Mouse (Mus musculus): ENCODE results near the gene Lysmd3. TPM values are rescaled to one million over a fixed set of nuclear protein-coding genes. Genes with fewer than 3 reads are reported as not detected.
"Not testable (repeated sequence)": the region's sequence is repeated elsewhere in the genome, so short reads cannot be mapped to it uniquely, and the experiment has no call there.

Gene Lysmd3
- polyA plus RNA-seq, 1 experiment from 2014 or later: 20.4 TPM

DNA sequence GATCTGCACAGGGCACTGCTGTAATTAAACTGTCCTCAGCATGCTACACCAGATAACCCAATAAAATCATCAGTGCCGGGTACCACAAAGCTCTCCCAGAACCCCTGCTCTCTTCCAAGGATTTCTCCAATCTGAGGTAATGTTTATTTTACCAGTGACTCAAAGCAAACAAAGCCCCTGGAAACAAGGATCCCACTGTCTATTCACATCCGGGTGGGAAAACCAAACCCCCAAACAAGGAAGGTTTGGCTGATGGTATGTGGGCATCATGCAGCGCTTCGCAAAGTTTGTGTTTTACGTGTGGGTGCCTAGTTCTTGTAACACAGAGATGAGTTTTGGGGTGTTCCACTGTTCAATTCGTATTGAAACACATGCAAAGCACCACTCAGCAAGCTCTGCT, 16.6 kb upstream of the Lysmd3 start:
- Histone ChIP-seq H3K4me1 (ENCODE audit: control insufficient read depth, insufficient read depth, low read length) (peaks cover 2% of the 10 kb centered on the region), H3K9me3 (replicated peaks; ENCODE audit: control insufficient read depth, low read length) (no peaks in the 10 kb centered on the region), H3K27me3 (ENCODE audit: control insufficient read depth, insufficient read depth, low read length) (no peaks in the 10 kb centered on the region), H3K9ac (ENCODE audit: low read length) (no peak overlapping the region), H3K27ac (ENCODE audit: low read length) (no peak overlapping the region), H3K4me2 (ENCODE audit: low read depth, low read length) (no peak overlapping the region), H3K4me3 (ENCODE audit: low read length) (no peak overlapping the region), H3K36me3 (ENCODE audit: control insufficient read depth, insufficient read depth) (no peaks in the 10 kb centered on the region)
- 37% methylated on average over 6 of the region's 6 CpGs for WGBS
- no peak for ATAC-seq (replicated peaks; ENCODE audit: extremely low read depth, insufficient read depth, low FRiP score)

GRCm38 (mm10) chr13:81641289-81642045, 16.0 kb upstream of the Lysmd3 start:
- peak overlapping the region; percentile 23; the same call in 1 of the 2 replicates for H3K4me3 ChIP-seq (ENCODE audit: low read length)
- no peaks in the 10 kb centered on the region for H3K9me3 ChIP-seq (replicated peaks; ENCODE audit: control insufficient read depth, low read length)
- no peak overlapping the region for H3K27ac ChIP-seq (ENCODE audit: low read length)
- no peaks in the 10 kb centered on the region for H3K27me3 ChIP-seq (ENCODE audit: control insufficient read depth, insufficient read depth, low read length)
- H3K4me1 ChIP-seq (ENCODE audit: control insufficient read depth, insufficient read depth, low read length): peaks cover 2% of the 10 kb centered on the region
- WGBS: 19% methylated on average over 8 of the region's 8 CpGs
- ATAC-seq (replicated peaks; ENCODE audit: extremely low read depth, insufficient read depth, low FRiP score): no peak
- H3K36me3 ChIP-seq (ENCODE audit: control insufficient read depth, insufficient read depth): no peaks in the 10 kb centered on the region
- H3K4me2 ChIP-seq (ENCODE audit: low read depth, low read length): peak overlapping the region; percentile 59
- H3K9ac ChIP-seq (ENCODE audit: low read length): no peak overlapping the region

DNA sequence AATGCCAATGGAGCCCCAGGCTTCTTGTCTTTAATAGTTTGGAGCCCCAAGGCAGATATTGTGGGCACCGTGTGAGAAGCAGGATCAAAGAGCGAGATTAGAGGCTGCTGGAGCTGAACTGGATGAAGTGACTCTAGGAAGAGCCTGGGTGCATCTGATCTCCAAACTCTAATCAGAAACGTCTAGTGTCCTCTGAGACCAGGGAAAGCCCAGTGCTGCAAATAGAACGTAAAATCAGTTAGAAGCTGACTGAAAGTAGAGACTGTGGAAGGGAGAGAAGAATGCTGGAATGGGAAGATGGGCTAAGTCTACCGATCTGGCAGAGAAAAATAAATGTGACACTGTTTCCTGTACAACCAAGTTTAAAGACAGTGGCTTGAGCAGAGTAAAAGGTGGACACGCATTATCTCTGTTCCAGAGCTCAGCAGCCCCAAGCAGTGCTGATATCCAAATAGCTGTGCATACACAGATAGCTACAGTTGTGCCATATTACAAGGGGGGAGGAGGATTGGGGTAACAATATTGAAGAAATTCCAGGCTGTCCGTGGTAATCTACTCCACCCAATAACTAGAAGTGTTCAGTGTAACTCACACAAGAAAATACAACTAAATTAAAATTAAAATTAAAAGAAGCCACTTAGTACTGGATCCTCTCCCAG, 14.8 kb upstream of the Lysmd3 start:
- Histone ChIP-seq H3K36me3 (ENCODE audit: control insufficient read depth, insufficient read depth) (no peaks in the 10 kb centered on the region), H3K4me1 (ENCODE audit: control insufficient read depth, insufficient read depth, low read length) (peaks cover 2% of the 10 kb centered on the region), H3K27ac (ENCODE audit: low read length) (no peak overlapping the region), H3K4me3 (ENCODE audit: low read length) (no peak overlapping the region), H3K4me2 (ENCODE audit: low read depth, low read length) (no peak overlapping the region), H3K9me3 (replicated peaks; ENCODE audit: control insufficient read depth, low read length) (no peaks in the 10 kb centered on the region), H3K27me3 (ENCODE audit: control insufficient read depth, insufficient read depth, low read length) (no peaks in the 10 kb centered on the region), H3K9ac (ENCODE audit: low read length) (no peak overlapping the region)
- no peak for ATAC-seq (replicated peaks; ENCODE audit: extremely low read depth, insufficient read depth, low FRiP score)
- WGBS: 30% methylated on average over 7 of the region's 7 CpGs

- 81% methylated on average over 11 of the region's 11 CpGs for WGBS
- H3K4me3 ChIP-seq (ENCODE audit: low read length): no peak overlapping the region
These were observed 13.4 kb upstream of the Lysmd3 start for GRCm38 (mm10) chr13:81644047-81644565.

GRCm38 (mm10) chr13:81646348-81646747, 11.1 kb upstream of the Lysmd3 start:
- H3K27me3 ChIP-seq (ENCODE audit: control insufficient read depth, insufficient read depth, low read length): no peaks in the 10 kb centered on the region
- no peaks in the 10 kb centered on the region for H3K9me3 ChIP-seq (replicated peaks; ENCODE audit: control insufficient read depth, low read length)
- H3K4me3 ChIP-seq (ENCODE audit: low read length): no peak overlapping the region
- H3K36me3 ChIP-seq (ENCODE audit: control insufficient read depth, insufficient read depth): no peaks in the 10 kb centered on the region
- no peak overlapping the region for H3K4me2 ChIP-seq (ENCODE audit: low read depth, low read length)
- no peak overlapping the region for H3K9ac ChIP-seq (ENCODE audit: low read length)
- peaks cover 2% of the 10 kb centered on the region for H3K4me1 ChIP-seq (ENCODE audit: control insufficient read depth, insufficient read depth, low read length)
- no peak overlapping the region for H3K27ac ChIP-seq (ENCODE audit: low read length)
- no peak for ATAC-seq (replicated peaks; ENCODE audit: extremely low read depth, insufficient read depth, low FRiP score)
- 78% methylated on average over 6 of the region's 6 CpGs for WGBS

More at GRCm38 (mm10) chr13:81644047-81644565, 13.4 kb upstream of the Lysmd3 start:
- Histone ChIP-seq H3K36me3 (ENCODE audit: control insufficient read depth, insufficient read depth) (no peaks in the 10 kb centered on the region), H3K4me1 (ENCODE audit: control insufficient read depth, insufficient read depth, low read length) (peaks cover 2% of the 10 kb centered on the region), H3K9me3 (replicated peaks; ENCODE audit: control insufficient read depth, low read length) (no peaks in the 10 kb centered on the region), H3K4me2 (ENCODE audit: low read depth, low read length) (no peak overlapping the region), H3K9ac (ENCODE audit: low read length) (no peak overlapping the region), H3K27me3 (ENCODE audit: control insufficient read depth, insufficient read depth, low read length) (no peaks in the 10 kb centered on the region), H3K27ac (ENCODE audit: low read length) (no peak overlapping the region)
- ATAC-seq (replicated peaks; ENCODE audit: extremely low read depth, insufficient read depth, low FRiP score): no peak

DNA sequence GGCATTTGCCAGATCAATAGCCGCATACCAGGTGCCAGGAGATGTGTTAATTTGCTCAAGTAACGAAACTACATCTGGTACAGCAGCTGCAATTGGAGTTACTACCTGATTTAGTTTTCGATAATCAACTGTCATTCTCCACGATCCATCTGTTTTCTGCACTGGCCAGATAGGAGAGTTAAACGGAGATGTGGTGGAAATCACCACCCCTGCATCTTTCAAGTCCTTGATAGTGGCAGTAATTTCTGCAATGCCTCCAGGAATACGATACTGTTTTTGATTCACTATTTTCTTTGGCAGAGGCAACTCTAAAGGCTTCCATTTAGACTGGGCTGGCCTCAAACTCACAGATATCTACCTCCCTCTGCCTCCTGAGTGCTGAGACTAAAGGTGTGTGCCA, 7.1 kb upstream of the Lysmd3 start:
- not testable (repeated sequence) for H3K4me3 ChIP-seq (ENCODE audit: low read length); ATAC-seq (replicated peaks; ENCODE audit: extremely low read depth, insufficient read depth, low FRiP score); H3K4me2 ChIP-seq (ENCODE audit: low read depth, low read length); H3K9me3 ChIP-seq (replicated peaks; ENCODE audit: control insufficient read depth, low read length); H3K4me1 ChIP-seq (ENCODE audit: control insufficient read depth, insufficient read depth, low read length); H3K27ac ChIP-seq (ENCODE audit: low read length); H3K36me3 ChIP-seq (ENCODE audit: control insufficient read depth, insufficient read depth); H3K27me3 ChIP-seq (ENCODE audit: control insufficient read depth, insufficient read depth, low read length); H3K9ac ChIP-seq (ENCODE audit: low read length)
- 64% methylated on average over 5 of the region's 6 CpGs for WGBS

DNA sequence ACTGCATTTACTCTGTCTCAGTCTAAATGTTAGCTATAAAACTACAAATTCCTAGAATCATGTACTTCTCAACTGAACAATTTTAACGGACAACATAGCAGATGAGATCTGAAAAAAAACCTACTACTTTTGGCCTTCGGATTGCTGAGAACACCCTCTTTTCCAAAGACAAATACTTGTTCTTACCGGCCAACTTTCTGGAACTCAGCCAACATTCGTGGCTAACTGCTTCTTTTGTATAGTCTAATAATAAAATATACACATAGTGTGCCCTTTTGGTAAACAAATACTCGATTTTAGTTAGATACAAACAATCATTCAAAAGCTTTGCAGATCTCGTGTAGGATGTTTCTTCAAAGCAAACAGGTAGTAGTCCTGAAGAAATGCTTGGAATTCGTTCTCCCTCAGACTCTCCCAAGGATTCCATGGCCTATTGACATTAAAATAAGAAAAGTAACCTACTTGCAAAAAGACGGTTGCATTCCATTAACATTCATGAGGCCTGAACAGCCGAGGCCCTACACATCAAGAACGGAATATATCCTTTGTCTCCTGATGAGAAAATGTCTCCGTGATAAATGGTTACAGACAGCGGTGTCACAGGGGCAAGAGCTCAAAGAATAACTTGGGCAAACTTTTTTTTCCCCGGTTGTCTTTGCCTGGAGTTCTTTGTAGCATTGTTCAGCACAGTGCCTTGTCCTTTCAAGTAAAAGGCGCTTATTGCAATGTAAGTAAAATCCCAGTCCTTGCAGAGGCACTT, 1.2 kb upstream of the Lysmd3 start:
- ATAC-seq (replicated peaks; ENCODE audit: extremely low read depth, insufficient read depth, low FRiP score): no peak
- Histone ChIP-seq H3K4me1 (ENCODE audit: control insufficient read depth, insufficient read depth, low read length) (peaks cover 17% of the 10 kb centered on the region), H3K4me3 (ENCODE audit: low read length) (no peak overlapping the region), H3K9me3 (replicated peaks; ENCODE audit: control insufficient read depth, low read length) (no peaks in the 10 kb centered on the region), H3K27ac (ENCODE audit: low read length) (no peak overlapping the region; the same call in 1 of the 2 replicates), H3K36me3 (ENCODE audit: control insufficient read depth, insufficient read depth) (0 out of 2 replicates have a peak, but pooled peaks cover 2% of the 10 kb centered on the region), H3K27me3 (ENCODE audit: control insufficient read depth, insufficient read depth, low read length) (no peaks in the 10 kb centered on the region), H3K9ac (ENCODE audit: low read length) (no peak overlapping the region), H3K4me2 (ENCODE audit: low read depth, low read length) (peak overlapping the region; percentile 61; the same call in 1 of the 2 replicates)
- 40% methylated on average over 14 of the region's 14 CpGs for WGBS

DNA sequence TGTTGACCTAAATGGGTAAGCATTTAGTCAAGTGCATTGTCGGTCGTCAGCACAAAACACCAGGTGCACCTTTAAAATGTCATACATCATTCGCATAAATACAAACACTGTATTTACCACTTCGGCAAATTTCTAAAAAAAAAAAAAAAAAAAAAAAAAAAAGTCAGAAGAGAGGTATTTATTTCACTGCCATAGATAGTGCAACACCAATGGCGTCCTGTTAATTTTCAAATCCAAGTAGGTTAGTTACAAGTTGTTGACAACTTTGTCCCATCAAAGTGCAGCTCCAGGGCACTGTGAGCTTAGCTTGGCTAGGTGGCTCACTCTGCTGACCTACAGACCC, 484 bp upstream of the Lysmd3 start:
- H3K36me3 ChIP-seq (ENCODE audit: control insufficient read depth, insufficient read depth): 0 out of 2 replicates have a peak, but pooled peaks cover 2% of the 10 kb centered on the region

More for the DNA sequence above, 484 bp upstream of the Lysmd3 start:
- Histone ChIP-seq H3K9me3 (replicated peaks; ENCODE audit: control insufficient read depth, low read length) (no peaks in the 10 kb centered on the region), H3K27ac (ENCODE audit: low read length) (peak overlapping the region; percentile 89), H3K4me3 (ENCODE audit: low read length) (peak overlapping the region; percentile 74), H3K4me2 (ENCODE audit: low read depth, low read length) (peak overlapping the region; percentile 61), H3K9ac (ENCODE audit: low read length) (peak overlapping the region; percentile 68), H3K27me3 (ENCODE audit: control insufficient read depth, insufficient read depth, low read length) (no peaks in the 10 kb centered on the region), H3K4me1 (ENCODE audit: control insufficient read depth, insufficient read depth, low read length) (peaks cover 17% of the 10 kb centered on the region)
- 27% methylated on average over 5 of the region's 5 CpGs for WGBS
- ATAC-seq (replicated peaks; ENCODE audit: extremely low read depth, insufficient read depth, low FRiP score): no peak; the same call in 1 of the 2 replicates
